Mouse (Mus musculus): ENCODE data around the gene Slc25a35. TPM values are rescaled to one million over a fixed set of nuclear protein-coding genes. Genes with fewer than 3 reads are reported as not detected.

The Slc25a35 gene
- polyA plus RNA-seq (2017; shearing (Covaris generic)), result 9.9 TPM

DNA sequence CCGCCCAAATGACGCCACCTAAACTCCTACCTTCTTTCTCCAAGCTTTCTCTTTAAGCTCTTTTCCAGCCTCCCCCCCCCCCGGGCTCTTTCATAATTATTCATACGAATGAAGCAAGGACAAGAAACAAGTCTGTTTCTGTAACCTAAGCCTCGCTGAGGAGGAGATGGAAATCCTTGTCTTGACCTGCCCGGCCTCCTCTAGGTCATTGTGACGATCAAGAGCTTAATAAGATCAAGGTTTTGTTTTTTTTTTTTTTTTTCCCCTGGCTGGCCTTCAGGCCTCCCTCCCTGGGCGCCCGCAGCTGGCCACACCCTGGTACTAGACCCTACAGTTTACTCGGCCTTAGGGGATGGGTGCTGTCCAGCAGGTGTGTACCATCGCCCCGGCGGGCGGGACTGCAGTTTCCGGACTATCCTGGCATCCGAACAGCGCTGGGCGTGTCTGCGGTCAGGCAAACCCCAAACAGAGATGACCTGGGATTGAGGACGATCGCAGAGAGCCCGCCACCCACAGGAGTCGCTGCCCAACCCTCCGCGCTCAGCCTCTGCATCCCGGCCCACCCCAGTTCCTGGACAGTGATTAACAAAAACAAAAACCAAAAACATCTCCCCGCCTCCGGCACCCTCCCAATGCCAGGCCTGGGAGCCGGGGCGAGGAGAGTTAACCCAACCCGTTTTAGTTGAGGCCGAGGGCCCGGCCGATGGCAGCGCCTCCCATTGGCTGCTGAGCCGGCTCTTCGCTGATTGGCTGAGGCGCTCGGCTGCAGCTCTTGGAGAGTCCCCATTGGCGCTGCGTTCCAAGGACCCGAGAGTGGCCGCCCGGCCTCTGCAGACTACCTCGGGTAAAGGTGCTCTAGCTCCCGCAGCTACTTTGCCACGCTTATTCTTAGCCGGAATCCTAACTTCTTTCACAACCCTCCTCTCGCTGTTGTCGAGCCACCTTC lies at the start of gene Slc25a35:
Slc25a35 (plus strand) TSS at position 795 of the 946 bp plus-strand sequence.

DNA sequence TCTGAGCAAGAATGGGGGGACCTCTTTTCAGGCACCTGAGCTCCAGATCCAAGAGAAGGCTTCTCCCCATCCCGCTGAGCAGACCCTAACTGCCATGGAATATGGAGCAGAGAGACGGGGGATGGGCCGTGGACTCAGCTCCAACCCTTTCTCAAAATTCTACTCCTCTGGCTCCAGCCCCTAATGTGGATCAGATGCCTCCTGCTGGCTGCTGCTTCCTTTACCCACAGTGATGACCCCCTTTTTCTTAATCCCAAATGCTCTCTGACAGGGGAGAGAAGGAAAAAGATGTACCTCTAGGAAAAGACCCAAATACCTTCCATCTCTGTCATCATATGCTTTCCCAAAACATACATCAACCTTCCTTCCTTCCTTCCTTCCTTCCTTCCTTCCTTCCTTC lies 41.0 kb upstream of the Slc25a35 start, which contains the start of gene Odf4:
Odf4 (minus strand) TSS at position 101 of the 400 bp plus-strand sequence.

DNA sequence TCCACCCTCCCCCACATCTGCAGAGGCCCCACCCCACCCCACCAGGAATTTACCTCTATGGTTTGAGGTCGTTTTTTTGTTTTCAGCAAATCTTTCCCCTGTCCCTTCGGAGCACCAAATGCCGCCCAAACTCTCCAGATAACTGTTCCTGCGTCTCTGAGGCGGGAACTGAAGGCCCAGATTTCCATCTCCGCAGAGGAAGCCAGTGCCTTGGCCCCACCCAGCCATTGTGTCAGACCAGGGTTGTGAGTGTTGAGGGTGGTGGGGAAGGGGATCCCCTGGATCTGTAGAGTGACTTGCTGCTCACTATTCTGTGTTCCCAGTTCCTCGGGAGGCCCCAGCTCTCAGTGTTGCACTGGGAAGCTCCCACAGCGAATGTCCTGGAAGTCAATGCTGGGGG lies 10.6 kb upstream of the Slc25a35 start, which contains the start of gene Arhgef15:
Arhgef15 (minus strand) TSS at position 173 of the 400 bp plus-strand sequence.

DNA sequence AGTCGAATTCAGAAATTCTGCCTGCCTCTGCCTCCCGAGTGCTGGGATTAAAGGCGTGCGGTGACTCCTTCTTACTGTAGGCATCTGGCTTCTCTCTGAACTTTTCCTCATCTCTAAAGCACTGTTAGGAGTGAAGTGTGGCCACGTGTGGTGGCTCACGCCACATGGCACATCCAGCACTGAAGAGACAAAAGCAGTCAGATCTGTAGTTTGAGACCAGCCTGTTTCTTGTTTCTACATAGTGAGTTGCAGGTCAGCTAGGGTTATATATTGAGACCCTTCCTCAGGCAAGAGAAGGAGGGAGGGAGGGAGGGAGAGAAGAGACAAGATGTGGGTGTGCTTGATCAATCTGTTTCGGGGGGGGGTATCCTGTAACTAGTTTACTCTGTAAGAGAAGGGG lies 7.2 kb downstream of the Slc25a35 start, which contains the start of gene Rangrf:
Rangrf (minus strand) TSS at position 101 of the 400 bp plus-strand sequence.

DNA sequence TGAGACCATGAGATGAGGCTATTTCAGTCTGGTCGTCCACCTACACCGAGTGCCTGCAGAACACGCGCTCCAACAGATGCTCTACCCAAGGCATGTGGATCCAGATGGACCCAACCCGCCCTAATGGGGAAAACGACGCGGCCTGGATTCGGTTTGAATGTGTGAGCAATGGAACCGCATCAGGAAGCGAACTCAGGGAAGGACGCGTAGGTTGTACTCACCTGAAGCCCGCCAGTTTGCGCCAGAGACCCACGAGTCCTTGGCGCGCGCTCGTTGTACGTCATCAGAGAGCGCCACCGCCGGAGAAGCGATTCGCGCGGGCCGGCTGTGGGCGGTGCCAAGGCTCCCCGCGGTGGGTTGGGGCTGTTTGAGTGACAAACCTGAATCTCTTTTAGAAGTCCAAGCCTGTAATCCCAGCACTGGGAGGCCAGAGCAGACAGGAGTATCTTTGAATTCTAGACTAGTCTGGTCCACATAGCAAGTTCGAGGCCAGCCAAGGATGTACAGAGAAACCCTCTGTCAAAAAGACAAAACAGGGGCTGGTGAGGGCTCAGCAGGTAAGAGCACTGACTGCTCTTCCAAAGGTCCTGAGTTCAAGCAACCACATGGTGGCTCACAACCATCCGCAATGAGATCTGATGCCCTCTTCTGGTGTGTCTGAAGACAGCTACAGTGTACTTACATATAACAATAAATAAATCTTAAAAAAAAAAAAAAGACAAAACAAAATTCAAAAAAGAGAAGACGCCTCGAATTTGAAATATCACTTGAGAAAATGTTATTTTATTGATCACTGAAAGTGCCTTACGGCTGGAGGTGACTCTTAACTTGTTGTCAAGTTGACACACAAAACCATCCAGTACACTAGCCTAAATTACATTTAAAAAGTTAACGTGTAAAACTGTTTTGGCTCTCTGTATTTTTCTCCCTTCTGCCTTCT lies 40.5 kb downstream of the Slc25a35 start, which contains the start of gene Pfas:
Pfas (minus strand) TSS at position 279 of the 940 bp plus-strand sequence.

DNA sequence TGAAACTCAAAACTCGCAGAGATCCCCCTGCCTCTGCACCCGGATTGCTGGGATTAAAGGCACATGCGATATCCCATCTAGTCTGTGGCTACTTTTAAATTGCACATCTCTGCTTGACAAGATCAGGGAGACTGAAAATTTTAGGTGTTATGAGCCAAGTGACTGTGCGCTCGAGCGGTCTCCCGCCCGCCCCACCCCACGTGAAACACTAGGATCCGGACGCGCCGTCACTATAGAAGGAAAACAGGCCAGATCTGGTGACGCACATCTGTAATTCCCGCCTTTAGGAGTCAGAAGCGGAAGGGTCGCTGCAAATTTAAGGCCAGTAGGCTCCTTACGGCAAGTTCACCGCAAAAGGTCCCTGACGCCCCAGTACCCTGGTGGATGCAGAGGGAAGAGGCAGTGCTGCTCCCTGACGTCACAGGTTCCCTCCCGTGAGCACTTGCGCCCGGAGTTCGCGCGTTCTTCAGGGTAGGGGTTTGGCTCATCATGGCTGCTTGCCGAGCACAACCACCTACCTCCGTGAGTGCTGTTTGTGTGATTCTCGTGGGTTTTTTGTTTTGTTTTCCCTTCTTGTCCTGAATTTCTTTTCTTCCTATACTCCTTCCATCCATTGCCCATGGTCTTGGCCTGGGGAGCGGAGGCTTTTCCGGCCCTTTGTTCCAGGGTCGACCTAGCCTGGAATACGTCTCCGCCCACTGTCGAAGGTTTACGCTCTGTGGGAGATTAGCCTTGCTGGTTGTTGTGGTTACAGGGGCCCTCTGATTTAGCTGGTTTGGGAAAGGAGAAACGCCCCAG lies 47.9 kb downstream of the Slc25a35 start, which contains the start of gene Ctc1:
Ctc1 (plus strand) TSS at position 268 of the 798 bp plus-strand sequence.

Other genes with a start within 250 kb of the Slc25a35 start
- gene Ndel1, start 96.3 kb upstream of the Slc25a35 start, polyA plus RNA-seq (2017; shearing (Covaris generic)), result 61.1 TPM
- not detected for gene Rnf222, start 79.6 kb upstream of the Slc25a35 start, polyA plus RNA-seq (2017; shearing (Covaris generic))
- gene Rpl26, start 66.5 kb upstream of the Slc25a35 start, polyA plus RNA-seq (2017; shearing (Covaris generic)), result 809 TPM
- not detected for gene Odf4, start 41.0 kb upstream of the Slc25a35 start, polyA plus RNA-seq (2017; shearing (Covaris generic))
- gene Arhgef15, start 10.7 kb upstream of the Slc25a35 start, polyA plus RNA-seq (2017; shearing (Covaris generic)), result 0.17 TPM
- 37.1 TPM for gene Rangrf, start 7.1 kb downstream of the Slc25a35 start, polyA plus RNA-seq (2017; shearing (Covaris generic))
- 3.8 TPM for gene Pfas, start 40.3 kb downstream of the Slc25a35 start, polyA plus RNA-seq (2017; shearing (Covaris generic))
- 23.1 TPM for gene Ctc1, start 47.8 kb downstream of the Slc25a35 start, polyA plus RNA-seq (2017; shearing (Covaris generic))
- gene Aurkb, start 77.5 kb downstream of the Slc25a35 start, polyA plus RNA-seq (2017; shearing (Covaris generic)), result 4.2 TPM
- 7.2 TPM for gene Borcs6, start 91.6 kb downstream of the Slc25a35 start, polyA plus RNA-seq (2017; shearing (Covaris generic))
- 1.7 TPM for gene Tmem107, start 102.7 kb downstream of the Slc25a35 start, polyA plus RNA-seq (2017; shearing (Covaris generic))
- gene Vamp2, start 120.4 kb downstream of the Slc25a35 start, polyA plus RNA-seq (2017; shearing (Covaris generic)), result 139 TPM
- 8.9 TPM for gene Per1, start 127.1 kb downstream of the Slc25a35 start, polyA plus RNA-seq (2017; shearing (Covaris generic))
- gene Hes7, start 152.3 kb downstream of the Slc25a35 start, polyA plus RNA-seq (2017; shearing (Covaris generic)), result not detected
- not detected for gene 9130213A22Rik, start 154.5 kb downstream of the Slc25a35 start, polyA plus RNA-seq (2017; shearing (Covaris generic))
- gene Aloxe3, start 157.8 kb downstream of the Slc25a35 start, polyA plus RNA-seq (2017; shearing (Covaris generic)), result 0.08 TPM
- gene Alox12b, start 188.9 kb downstream of the Slc25a35 start, polyA plus RNA-seq (2017; shearing (Covaris generic)), result not detected
- 3.2 TPM for gene Alox8, start 229.7 kb downstream of the Slc25a35 start, polyA plus RNA-seq (2017; shearing (Covaris generic))